Mouse (Mus musculus): ENCODE data around the gene Gtf3c2.
A peak's percentile ranks its signal among the peaks of the same experiment; 100 is the strongest.

Gtf3c2 gene

DNA sequence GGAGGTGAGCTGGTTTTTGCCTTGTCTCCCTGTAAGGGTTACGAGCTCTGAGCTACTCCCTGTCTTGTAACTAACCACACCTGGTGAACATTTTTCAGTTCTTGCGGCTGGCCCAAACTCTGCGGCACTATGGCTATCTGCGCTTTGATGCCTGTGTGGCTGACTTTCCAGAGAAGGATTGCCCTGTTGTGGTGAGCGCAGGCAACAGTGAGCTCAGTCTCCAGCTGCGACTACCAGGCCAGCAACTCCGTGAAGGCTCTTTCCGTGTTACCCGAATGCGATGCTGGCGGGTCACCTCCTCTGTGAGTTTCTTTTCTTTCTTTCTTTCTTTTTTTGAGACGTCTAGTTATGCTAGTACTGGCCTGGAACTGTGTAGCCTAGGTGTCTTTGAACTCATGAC is 17.1 kb upstream of the Gtf3c2 start:
- DNase-seq: no peak

DNA sequence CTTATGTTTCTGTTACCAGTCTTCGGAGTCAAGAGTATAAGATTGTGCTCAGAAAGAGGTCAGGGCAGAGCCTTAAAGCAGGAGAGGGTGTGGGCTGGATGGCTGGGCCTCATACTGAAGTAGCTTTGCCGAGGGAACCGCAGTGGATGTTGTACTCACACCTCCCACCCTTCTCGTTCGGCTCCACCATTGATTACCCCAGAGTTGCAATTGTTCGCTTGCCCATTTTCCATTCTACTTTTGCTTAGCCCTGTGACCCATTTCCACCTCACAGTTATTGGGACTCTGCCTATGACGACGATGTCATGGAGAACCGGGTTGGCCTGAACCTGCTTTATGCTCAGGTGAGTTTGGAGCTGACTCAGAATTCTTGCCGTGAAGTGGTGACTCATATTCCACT is 16.3 kb upstream of the Gtf3c2 start:
- DNase-seq: no peak

DNA sequence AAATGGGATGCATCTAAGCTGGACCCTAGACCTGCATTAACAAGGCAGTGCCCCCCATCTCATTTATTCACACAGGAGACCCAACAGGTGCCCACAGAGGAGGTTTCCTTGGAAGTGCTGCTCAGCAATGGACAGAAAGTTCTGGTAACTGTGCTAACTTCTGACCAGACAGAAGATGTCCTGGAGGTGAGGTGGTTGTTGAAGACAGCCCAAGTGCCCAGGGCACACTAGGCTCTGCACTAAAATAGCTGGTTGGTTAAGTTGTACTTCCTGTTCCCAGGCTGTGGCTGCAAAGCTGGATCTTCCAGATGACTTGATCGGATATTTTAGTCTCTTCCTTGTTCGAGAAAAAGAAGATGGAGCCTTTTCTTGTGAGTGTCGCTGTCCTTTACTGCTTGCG is 15.7 kb upstream of the Gtf3c2 start:
- DNase-seq: no peak

DNA sequence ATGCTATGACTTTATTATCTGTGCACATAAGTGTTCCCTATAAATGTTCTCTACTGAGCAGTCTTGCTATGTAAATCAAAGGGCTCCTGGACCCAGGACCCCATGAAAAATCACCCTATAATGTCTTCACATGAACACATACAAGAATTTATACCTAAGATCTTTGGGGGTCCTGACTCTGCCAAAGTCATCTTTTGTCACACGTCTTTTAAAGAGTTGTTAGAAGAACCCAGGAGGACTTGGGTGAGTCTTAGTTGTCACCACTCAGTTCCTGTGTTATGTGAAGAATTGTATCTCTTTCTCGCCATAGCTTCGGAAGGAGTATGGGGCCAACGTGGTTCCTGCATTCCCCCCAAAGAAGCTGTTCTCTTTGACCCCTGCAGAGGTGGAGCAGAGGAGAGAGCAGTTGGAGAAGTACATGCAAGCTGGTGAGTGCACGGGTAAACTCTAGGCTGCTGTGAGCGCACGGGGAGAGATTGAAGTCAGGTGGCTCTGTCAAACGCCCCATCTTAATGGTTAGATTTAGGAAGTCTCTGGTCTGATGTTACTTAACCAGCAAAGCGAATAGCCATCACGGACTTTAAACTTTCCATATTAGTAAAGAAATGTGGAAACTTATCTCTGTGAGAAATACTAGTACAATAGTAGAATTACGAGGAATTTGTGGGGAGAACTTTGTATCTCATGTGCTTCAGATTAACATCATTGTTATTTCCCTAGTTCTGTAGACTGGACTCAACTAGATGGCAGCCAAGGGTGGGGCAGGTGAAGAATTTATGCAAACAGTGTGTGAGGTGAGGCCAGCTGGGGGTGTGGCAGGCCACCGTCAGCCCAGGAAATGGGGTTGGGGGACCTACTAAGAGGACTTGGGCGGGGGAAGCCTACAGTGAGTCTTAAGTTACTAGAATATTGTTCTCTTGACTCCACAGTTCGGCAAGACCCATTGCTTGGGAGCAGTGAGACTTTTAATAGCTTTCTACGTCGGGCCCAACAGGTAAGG is 14.8 kb upstream of the Gtf3c2 start:
- no peak for DNase-seq

GRCm38 (mm10) chr5:31193631-31194281 is 13.8 kb upstream of the Gtf3c2 start:
- no peak for DNase-seq

DNA sequence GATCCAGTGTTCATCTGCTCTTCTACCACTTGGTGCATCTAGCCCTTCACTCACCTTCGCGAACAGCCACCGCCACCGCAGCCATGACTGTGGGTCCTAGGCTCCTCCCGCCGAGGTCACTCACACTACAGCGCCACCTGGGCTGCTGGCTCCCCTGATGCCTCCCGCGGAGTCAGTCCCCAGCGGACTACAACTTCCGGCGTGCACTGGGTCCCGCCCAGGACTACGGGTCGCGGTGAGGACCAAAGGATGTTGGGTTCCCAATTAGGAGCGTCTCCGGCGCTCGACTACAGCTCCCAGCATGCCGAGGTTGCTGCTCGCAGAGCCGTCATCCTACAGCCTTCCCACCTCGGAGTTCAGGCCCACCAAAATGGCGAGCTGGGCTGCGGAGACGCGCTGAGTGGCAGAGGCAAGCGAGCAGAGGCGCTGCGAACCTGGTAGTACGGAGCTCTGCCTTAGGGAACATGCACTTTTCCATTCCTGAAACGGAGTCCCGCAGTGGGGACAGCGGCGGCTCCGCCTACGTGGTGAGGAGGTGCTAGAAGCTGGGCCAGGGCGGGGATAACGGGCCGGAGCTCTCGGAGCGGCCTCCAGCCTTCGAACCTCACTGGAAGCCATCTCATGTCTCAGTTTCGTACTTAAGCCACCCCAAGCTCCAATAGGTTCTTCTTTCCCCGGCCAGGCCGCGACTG is 13.1 kb upstream of the Gtf3c2 start, which contains the start of the genes Snx17 and Eif2b4:
Snx17 (plus strand) TSS at position 289 of the 692 bp plus-strand sequence.
Eif2b4 (minus strand) TSS at position 492 of the 692 bp plus-strand sequence.
- peak; percentile 100 for DNase-seq

DNA sequence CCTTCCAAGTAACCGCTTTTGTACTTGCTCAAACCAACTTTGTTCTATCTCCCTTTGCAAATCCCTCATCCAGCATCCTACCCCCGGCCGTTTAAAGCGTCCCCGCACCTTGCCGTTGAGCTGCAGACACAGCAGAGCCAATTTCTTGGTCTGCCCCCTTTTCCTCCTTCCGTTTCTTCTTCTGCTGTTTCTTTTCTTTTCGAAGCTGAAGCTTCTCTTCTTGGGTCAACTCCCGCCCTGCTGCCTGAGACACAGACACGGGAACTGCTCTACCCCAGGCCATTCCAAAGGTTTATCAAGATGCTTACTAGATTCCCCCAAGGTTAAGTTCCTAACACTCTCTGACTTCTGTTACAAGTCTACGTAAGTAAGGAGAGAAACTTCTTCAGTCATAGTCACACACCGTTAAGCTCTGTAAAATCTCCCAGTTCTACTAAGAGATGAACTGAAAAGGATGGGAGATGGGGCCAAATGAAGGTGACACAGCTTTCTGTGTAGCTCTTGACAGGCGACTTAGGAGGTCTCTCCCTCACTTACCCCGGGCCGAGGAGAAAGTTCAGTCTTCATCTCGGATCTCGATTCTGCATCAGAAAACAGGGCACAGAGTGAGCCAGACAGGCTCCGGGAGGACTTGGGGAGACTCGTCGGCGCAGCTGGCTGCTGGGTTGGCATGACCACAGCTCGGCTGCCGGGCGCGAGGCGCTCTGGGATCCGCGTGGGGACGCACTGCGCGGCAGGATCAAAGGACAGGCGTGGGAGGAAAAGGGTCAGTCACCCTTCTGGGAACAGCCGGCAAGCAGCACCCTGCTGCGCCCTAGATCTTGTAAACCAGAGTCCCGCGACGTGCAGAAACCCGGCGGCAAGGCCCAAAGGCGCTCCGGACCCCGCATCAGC is 12.3 kb upstream of the Gtf3c2 start:
- no peak for DNase-seq

- no peak for DNase-seq
Measured at GRCm38 (mm10) chr5:31190201-31190600, 10.3 kb upstream of the Gtf3c2 start.

- no peak for DNase-seq
Measured at GRCm38 (mm10) chr5:31188223-31188840, 8.4 kb upstream of the Gtf3c2 start.

DNA sequence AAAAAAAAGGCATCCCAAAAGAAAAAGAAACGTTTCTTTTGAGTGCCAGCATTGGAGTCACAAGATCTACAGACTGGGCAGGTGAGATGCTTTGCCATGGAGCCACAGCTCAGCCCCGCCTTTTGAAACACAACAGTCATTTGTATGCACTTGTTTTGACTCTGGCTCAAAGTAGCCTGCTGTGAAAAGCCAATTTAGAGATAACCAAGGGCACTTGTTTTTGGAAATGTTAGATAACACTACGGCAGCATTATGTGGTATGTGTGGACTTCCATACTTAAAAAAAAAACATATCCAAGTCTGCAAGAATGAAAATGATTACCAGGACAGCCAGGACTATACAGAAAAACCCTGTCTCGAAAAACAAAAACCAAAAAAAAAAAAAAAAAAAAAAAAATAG is 3.7 kb upstream of the Gtf3c2 start:
- DNase-seq: no peak

GRCm38 (mm10) chr5:31181183-31181770 is 1.3 kb upstream of the Gtf3c2 start:
- DNase-seq: no peak

- DNase-seq: no peak
Measured at GRCm38 (mm10) chr5:31179301-31179765, 611 bp downstream of the Gtf3c2 start.

DNA sequence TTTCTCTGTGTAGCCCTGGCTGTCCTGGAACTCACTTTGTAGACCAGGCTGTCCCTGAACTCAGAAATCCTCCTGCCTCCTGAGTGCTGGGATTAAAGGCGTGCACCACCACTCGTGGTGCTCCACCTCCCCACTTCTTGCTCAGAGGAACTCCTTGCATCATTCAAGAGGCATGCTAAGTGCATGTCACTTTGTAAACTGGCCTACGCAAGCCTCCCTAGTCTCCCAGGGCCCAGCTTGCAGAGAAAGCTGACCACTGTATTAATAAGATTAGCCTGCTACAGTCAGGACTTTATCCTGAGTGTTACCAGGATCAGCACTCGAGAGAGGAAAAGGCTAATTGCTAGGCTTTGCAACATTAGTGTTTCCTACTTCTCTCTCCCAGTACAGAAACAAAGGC is 11.3 kb downstream of the Gtf3c2 start:
- DNase-seq: no peak

DNA sequence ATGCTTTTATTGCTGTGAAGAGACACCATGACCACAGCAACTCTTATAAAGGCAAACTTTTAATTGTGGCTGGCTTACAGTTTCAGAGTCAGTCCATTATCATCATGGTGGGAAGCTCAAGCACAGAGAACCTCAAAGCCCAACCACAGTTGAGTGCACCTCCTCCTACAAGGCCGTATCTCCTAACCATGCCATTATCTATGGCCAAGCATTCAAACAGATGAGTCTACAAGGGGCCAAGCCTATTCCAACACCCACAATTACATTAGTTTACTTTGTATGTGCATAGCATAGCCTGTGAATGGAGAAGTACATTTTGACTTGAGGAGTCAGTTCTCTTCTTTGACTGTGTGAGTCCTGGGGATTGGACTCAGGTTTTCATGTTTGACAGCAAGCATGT is 15.1 kb downstream of the Gtf3c2 start:
- no peak for DNase-seq

GRCm38 (mm10) chr5:31162462-31162861 is 17.5 kb downstream of the Gtf3c2 start:
- no peak for DNase-seq

- peak; percentile 84 for DNase-seq
Measured at GRCm38 (mm10) chr5:31154152-31154553, 25.8 kb downstream of the Gtf3c2 start, which contains the start of gene Mpv17. Gene Mpv17 (minus strand): TSS chr5:31154251.

GRCm38 (mm10) chr5:31153516-31154151 is 26.3 kb downstream of the Gtf3c2 start:
- no peak for DNase-seq

GRCm38 (mm10) chr5:31151746-31152145 is 28.2 kb downstream of the Gtf3c2 start:
- DNase-seq: no peak

GRCm38 (mm10) chr5:31149781-31150180 is 30.2 kb downstream of the Gtf3c2 start:
- no peak for DNase-seq

- DNase-seq: no peak
Measured at GRCm38 (mm10) chr5:31138968-31139425, 40.9 kb downstream of the Gtf3c2 start.
